Mouse (Mus musculus) midbrain, postnatal 0 days (tissue): ENCODE results near the gene Tmem132d. TPM values are rescaled to one million over a fixed set of nuclear protein-coding genes. Genes with fewer than 3 reads are reported as not detected.

Experiments
- ATAC-seq: fragments of 200-750 bp; cut with Nextera tagmentation; 2 replicates; pipeline ENCODE4 v1.8.0; 2017; ENCODE audit warnings: moderate number of reproducible peaks, mild to moderate bottlenecking, moderate TSS enrichment, moderate library complexity; ENCODE audit not compliant: low FRiP score
- DNase-seq: peaks from one replicate; pipeline ENCODE4 v3.0.0-alpha.2; 2015; ENCODE audit warnings: low spot score
- H3K27ac ChIP-seq: fragments of 300-500 bp; sonication (generic); 2 replicates; pipeline ENCODE4 v1.5.1; 2014; ENCODE audit warnings: low read depth, mild to moderate bottlenecking, low read length, mixed read lengths
- H3K27me3 ChIP-seq: fragments of 300-500 bp; sonication (generic); 2 replicates; pipeline ENCODE4 v1.6.1; 2014; ENCODE audit warnings: low read length, control low read depth, mixed read lengths; ENCODE audit not compliant: insufficient read depth
- H3K36me3 ChIP-seq: fragments of 300-500 bp; sonication (generic); 2 replicates; pipeline ENCODE4 v1.6.1; 2014; ENCODE audit warnings: low read length, control low read depth, mixed read lengths; ENCODE audit not compliant: insufficient read depth
- H3K4me1 ChIP-seq: fragments of 300-500 bp; sonication (generic); 2 replicates; pipeline ENCODE4 v1.6.1; 2014; ENCODE audit warnings: mild to moderate bottlenecking, control low read depth, antibody characterized with exemption, low read length, mixed read lengths; ENCODE audit not compliant: insufficient read depth
- H3K4me2 ChIP-seq: fragments of 300-500 bp; sonication (generic); 2 replicates; pipeline ENCODE4 v1.6.1; 2014; ENCODE audit warnings: low read depth, mild to moderate bottlenecking, low read length, mixed read lengths; ENCODE audit not compliant: poor library complexity, severe bottlenecking
- H3K4me3 ChIP-seq: fragments of 300-500 bp; sonication (generic); 2 replicates; pipeline ENCODE4 v1.5.1; 2014; ENCODE audit warnings: low read depth, mild to moderate bottlenecking, low read length, moderate library complexity
- H3K9ac ChIP-seq: fragments of 300-500 bp; sonication (generic); replicated peaks from 2 replicates; pipeline ENCODE4 v1.6.1; 2014; ENCODE audit warnings: mild to moderate bottlenecking, low read length, moderate library complexity, mixed read lengths; ENCODE audit not compliant: poor library complexity, severe bottlenecking
- H3K9me3 ChIP-seq: fragments of 300-500 bp; sonication (generic); 2 replicates; pipeline ENCODE4 v1.6.1; 2016; ENCODE audit warnings: low read length, control low read depth
- CTCF ChIP-seq: IDR thresholded peaks from 2 replicates; pipeline ENCODE4 v1.5.1; 2016; ENCODE audit warnings: antibody characterized with exemption, mild to moderate bottlenecking
- WGBS: fragments of 180-500 bp; shearing (Covaris S2); extraction: QIAGEN DNeasy Blood & Tissue Kit; methylation state at CpG from one replicate; pipeline ENCODE4 v1.1.7; 2014; 5-methylcytosine and 5-hydroxymethylcytosine counted together
- polyA plus RNA-seq: library from polyadenylated mRNA; unstranded; fragments of >200 nt; fragmentation: Nextera tagmentation; extraction: Ambion mirVana; gene quantifications from 2 replicates; pipeline ENCODE4 v1.2.1, GENCODE M21; 2015
- total RNA-seq: library from RNA; depleted of rRNA; stranded (reverse); fragments of >200 nt; gene quantifications from 2 replicates; pipeline ENCODE4 v1.2.3, GENCODE M21; 2014

Tmem132d gene
- total and polyA plus RNA-seq, 2 experiments from 2014 or later = 4.0 to 14.7 TPM

GRCm38 (mm10) chr5:127914157-127914556 lies 518.7 kb downstream of the Tmem132d start:
- no peaks in the 10 kb centered on the region for H3K36me3 ChIP-seq
- DNase-seq (peak; percentile 37), ATAC-seq (no peak)
- no peaks in the 10 kb centered on the region for H3K9me3 ChIP-seq
- no peak overlapping the region for H3K27ac ChIP-seq
- no peak for TF ChIP-seq CTCF
- H3K27me3 ChIP-seq = no peaks in the 10 kb centered on the region
- no peak overlapping the region for H3K4me2 ChIP-seq
- peaks cover 3% of the 10 kb centered on the region; the same call in 1 of the 2 replicates for H3K4me1 ChIP-seq
- no peak overlapping the region for H3K4me3 ChIP-seq
- no peak overlapping the region for H3K9ac ChIP-seq
- WGBS = 70% methylated on average over 11 of the region's 11 CpGs

DNA sequence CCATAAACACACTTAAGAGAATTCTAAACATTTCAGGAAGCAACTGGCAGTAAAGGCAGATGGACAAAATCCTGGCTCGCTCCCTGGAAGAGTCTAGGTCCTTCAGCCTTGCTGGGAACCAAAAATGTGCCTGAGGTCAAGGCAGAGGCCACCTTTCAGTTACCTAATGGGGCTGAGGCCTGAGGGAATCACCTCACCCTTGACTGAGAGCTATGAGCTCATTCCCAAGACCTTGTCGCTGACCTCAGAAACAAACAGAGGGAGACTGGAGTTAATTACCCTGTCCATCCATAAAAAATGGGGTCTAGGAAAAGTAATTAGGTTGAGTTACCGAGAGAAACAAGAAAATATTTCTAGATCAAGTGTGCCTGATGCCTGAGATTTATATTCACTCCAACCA lies 521.3 kb downstream of the Tmem132d start:
- Histone ChIP-seq H3K9ac (no peak overlapping the region), H3K4me3 (no peak overlapping the region), H3K4me2 (no peak overlapping the region), H3K36me3 (no peaks in the 10 kb centered on the region), H3K27me3 (no peaks in the 10 kb centered on the region), H3K27ac (no peak overlapping the region), H3K4me1 (no peaks in the 10 kb centered on the region), H3K9me3 (no peaks in the 10 kb centered on the region)
- no peak for TF ChIP-seq CTCF
- WGBS = 81% methylated on average over 3 of the region's 3 CpGs
- ATAC-seq (no peak), DNase-seq (no peak)

- no peak for TF ChIP-seq CTCF
- H3K4me2 ChIP-seq = no peak overlapping the region
- H3K4me1 ChIP-seq = no peaks in the 10 kb centered on the region
- no peaks in the 10 kb centered on the region for H3K9me3 ChIP-seq
- DNase-seq (no peak), ATAC-seq (no peak)
- no peak overlapping the region for H3K9ac ChIP-seq
- no peaks in the 10 kb centered on the region for H3K36me3 ChIP-seq
- WGBS = 47% methylated on average over 2 of the region's 2 CpGs
- no peak overlapping the region for H3K27ac ChIP-seq
- no peaks in the 10 kb centered on the region for H3K27me3 ChIP-seq
- no peak overlapping the region for H3K4me3 ChIP-seq
Measured at GRCm38 (mm10) chr5:127910356-127910755, 522.5 kb downstream of the Tmem132d start.

DNA sequence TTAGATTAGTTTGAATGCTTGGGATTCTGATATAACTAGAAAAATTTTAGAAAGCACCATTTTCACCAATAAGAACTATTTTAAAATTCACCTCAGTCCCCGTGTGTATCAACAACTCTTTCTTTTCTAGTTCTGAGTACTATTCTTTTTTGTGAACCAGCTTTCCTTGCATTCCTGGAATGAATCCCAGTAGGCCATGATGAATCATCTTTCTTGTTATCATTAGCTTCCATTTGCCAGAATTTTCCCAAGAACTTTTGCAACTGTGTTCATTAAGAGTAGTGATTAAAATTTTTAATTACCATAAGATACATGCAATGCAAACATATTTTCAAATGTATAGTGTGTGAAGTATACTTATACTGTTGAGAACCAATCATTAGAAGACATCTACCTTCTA lies 537.7 kb downstream of the Tmem132d start:
- Histone ChIP-seq H3K4me2 (no peak overlapping the region), H3K4me1 (no peaks in the 10 kb centered on the region), H3K9ac (no peak overlapping the region), H3K9me3 (no peaks in the 10 kb centered on the region), H3K27me3 (no peaks in the 10 kb centered on the region), H3K27ac (no peak overlapping the region), H3K4me3 (no peak overlapping the region), H3K36me3 (no peaks in the 10 kb centered on the region)
- TF ChIP-seq CTCF = no peak
- no peak for DNase-seq
- WGBS = 79% methylated on average over 1 of the region's 1 CpGs
- ATAC-seq = no peak

DNA sequence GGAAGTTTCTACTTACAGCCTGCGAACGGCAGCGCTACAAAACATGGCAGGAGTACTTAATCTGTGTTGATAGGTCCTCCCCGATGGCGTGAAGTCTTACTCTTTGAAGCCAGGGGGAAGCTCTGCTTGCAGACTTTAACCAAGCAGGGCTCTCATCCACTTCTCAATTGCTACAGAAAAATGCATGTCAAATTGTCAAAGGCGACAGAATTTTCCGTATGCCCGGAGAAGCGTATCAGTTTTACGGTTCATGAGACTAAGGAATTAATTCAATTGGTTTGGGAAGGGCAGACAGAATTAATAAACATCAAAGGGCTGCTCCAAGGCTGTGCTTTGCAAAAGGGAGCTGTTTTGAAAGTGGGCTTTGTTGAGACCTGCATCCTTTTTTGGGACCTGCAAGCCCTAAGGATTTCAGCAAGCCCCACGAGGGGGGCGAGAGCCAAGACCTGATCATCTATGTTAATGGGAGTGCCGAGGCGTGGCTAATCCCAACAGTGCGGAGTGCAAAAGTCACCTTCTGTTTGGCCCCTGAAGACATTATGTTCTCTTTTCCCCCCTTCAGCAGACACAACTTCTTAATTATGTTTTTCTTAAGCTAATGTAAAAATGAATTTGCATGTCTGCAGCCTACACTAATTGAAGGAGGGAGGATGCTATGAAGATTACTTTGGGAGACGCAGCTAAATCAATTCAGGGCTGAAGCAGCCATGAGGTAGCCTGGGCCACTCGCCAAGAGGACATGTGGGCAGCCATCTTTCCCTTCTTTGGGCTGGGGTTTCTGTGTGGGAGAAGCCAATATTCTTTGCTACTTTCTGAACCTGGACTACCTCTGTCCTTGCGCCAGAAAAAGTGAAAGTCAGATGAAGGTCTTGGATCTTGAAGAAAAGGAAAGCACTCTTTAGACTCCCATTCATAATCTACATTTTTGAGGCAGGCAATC lies 547.0 kb downstream of the Tmem132d start:
- Histone ChIP-seq H3K9me3 (no peaks in the 10 kb centered on the region), H3K4me1 (no peaks in the 10 kb centered on the region), H3K4me2 (no peak overlapping the region), H3K36me3 (no peaks in the 10 kb centered on the region), H3K4me3 (no peak overlapping the region), H3K27me3 (no peaks in the 10 kb centered on the region), H3K9ac (no peak overlapping the region), H3K27ac (no peak overlapping the region)
- whole genome bisulfite sequencing = 24% methylated on average over 18 of the region's 18 CpGs
- DNase-seq (peak; percentile 59), ATAC-seq (no peak)
- peak; percentile 36 for TF ChIP-seq CTCF

- no peaks in the 10 kb centered on the region for H3K36me3 ChIP-seq
- no peak for ATAC-seq
- TF ChIP-seq CTCF = no peak
- WGBS = 35% methylated on average over 10 of the region's 10 CpGs
- H3K27me3 ChIP-seq = no peaks in the 10 kb centered on the region
- no peak overlapping the region for H3K27ac ChIP-seq
- H3K9me3 ChIP-seq = no peaks in the 10 kb centered on the region
- H3K4me3 ChIP-seq = no peak overlapping the region
- no peak overlapping the region for H3K9ac ChIP-seq
- no peaks in the 10 kb centered on the region for H3K4me1 ChIP-seq
- no peak overlapping the region for H3K4me2 ChIP-seq
- no peak for DNase-seq
Measured at GRCm38 (mm10) chr5:127883021-127883420, 549.9 kb downstream of the Tmem132d start.
